13 mouse cellular contexts compared by ENCODE assay signal in the genomic region with DNA sequence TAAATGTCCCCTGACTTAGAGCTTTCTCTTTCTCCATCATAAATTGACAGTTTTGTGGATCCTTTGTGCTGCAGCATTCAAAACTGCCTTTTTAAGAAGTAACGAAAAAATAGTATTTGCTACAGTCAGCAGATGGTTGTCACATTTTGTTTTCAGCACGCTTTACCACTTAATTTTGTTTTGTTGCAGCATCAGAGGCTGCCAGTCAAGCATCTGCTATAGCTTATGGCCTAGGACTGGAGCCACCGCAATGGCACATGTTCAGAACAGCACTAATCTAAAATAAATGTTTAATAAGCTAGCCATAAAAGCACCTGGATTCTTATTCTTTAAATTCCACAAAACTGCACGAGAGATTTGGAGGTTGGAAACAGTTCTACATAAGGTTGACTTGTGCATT.
DNase-seq lines count a peak whose midpoint lies in the region; ATAC-seq and TF ChIP-seq lines count a peak whose summit lies in the region.
"Had no signal": no experiment of that assay in that cellular context is flagged by ENCODE, and none has a peak within 500 bp of the region (broad histone marks: within the 10 kb centered on the region; RNA-seq: fewer than 3 reads in every experiment).

No protein-coding gene starts in this region.

- no peaks in the 10 kb centered on the region for H3K27me3 ChIP-seq in embryonic facial prominence, embryonic 13.5 days
- H3K27me3 ChIP-seq in embryonic facial prominence, embryonic 10.5 days (replicated peaks; ENCODE audit: low read depth, poor library complexity, severe bottlenecking), result no peaks in the 10 kb centered on the region
- H3K27me3 ChIP-seq in forebrain, embryonic 16.5 days (replicated peaks; ENCODE audit: control insufficient read depth, insufficient read depth, low read length), result peaks cover 7% of the 10 kb centered on the region; the same call in 1 of the 2 replicates
- H3K27me3 ChIP-seq: lung, embryonic 15.5 days had no signal

- 0 out of 2 replicates have a peak overlapping the region, but pooled peaks have one; percentile 12 for H3K4me2 ChIP-seq in embryonic facial prominence, embryonic 13.5 days
- peak overlapping the region; percentile 8 for H3K4me2 ChIP-seq in forebrain, embryonic 16.5 days (ENCODE audit: low read length)
- H3K4me2 ChIP-seq: heart, embryonic 11.5 days; lung, embryonic 15.5 days had no signal

- H3K9ac ChIP-seq in embryonic facial prominence, embryonic 13.5 days, result no peak overlapping the region
- no peak overlapping the region for H3K9ac ChIP-seq in forebrain, embryonic 16.5 days (replicated peaks; ENCODE audit: low read depth, low read length)
- H3K9ac ChIP-seq: lung, embryonic 15.5 days had no signal

- 31% methylated on average over 4 of the region's 4 CpGs for WGBS in embryonic facial prominence, embryonic 13.5 days
- WGBS in embryonic facial prominence, embryonic 10.5 days, result 80% methylated on average over 4 of the region's 4 CpGs
- WGBS in forebrain, embryonic 16.5 days, result 32% methylated on average over 4 of the region's 4 CpGs

- ATAC-seq in embryonic facial prominence, embryonic 13.5 days (ENCODE audit: insufficient number of reproducible peaks, insufficient read depth, low FRiP score, low TSS enrichment, low read depth), result no peak
- ATAC-seq in forebrain, embryonic 16.5 days, result peak; percentile 92
- ATAC-seq in frontal cortex, adult (ENCODE audit: low TSS enrichment), result no peak

- H3K4me3 ChIP-seq in embryonic facial prominence, embryonic 13.5 days, result no peak overlapping the region
- no peak overlapping the region for H3K4me3 ChIP-seq in embryonic facial prominence, embryonic 10.5 days
- H3K4me3 ChIP-seq in forebrain, embryonic 16.5 days (replicated peaks; ENCODE audit: low read length), result no peak overlapping the region
- H3K4me3 ChIP-seq: lung, embryonic 15.5 days had no signal

- H3K36me3 ChIP-seq in embryonic facial prominence, embryonic 13.5 days, result no peaks in the 10 kb centered on the region
- H3K36me3 ChIP-seq in embryonic facial prominence, embryonic 10.5 days (replicated peaks), result peaks cover 27% of the 10 kb centered on the region
- H3K36me3 ChIP-seq in forebrain, embryonic 16.5 days (ENCODE audit: control insufficient read depth, insufficient read depth), result no peaks in the 10 kb centered on the region
- H3K36me3 ChIP-seq: lung, embryonic 15.5 days had no signal

- H3K4me1 ChIP-seq in embryonic facial prominence, embryonic 13.5 days, result peaks cover 28% of the 10 kb centered on the region
- no peaks in the 10 kb centered on the region for H3K4me1 ChIP-seq in embryonic facial prominence, embryonic 10.5 days
- peaks cover 14% of the 10 kb centered on the region for H3K4me1 ChIP-seq in forebrain, embryonic 16.5 days (replicated peaks; ENCODE audit: control insufficient read depth, insufficient read depth, low read length)
- H3K4me1 ChIP-seq: lung, embryonic 15.5 days had no signal

- no peak for TF ChIP-seq CTCF in brain, embryonic 14.5 days (IDR thresholded peaks at IDR 0.05; ENCODE audit: borderline replicate concordance, extremely low read depth, insufficient read depth, insufficient read length)

- DNase-seq in embryonic facial prominence, embryonic 10.5 days (ENCODE audit: low spot score), result no peak
- DNase-seq in brain, embryonic 14.5 days (ENCODE audit: low read depth), result peak; percentile 90
- peak; percentile 31 to 37 for DNase-seq in layer of hippocampus, postnatal 36 days
- no peak for DNase-seq in right cerebral cortex, adult 18-20 months
- DNase-seq in retina, embryonic 14.5 days (ENCODE audit: low spot score), result no peak
- DNase-seq: adrenal gland, postnatal 14 days; kidney, postnatal 10 days; thymus, postnatal 4 days had no signal

- peak overlapping the region; percentile 35; the same call in 1 of the 2 replicates for H3K27ac ChIP-seq in embryonic facial prominence, embryonic 13.5 days
- H3K27ac ChIP-seq in embryonic facial prominence, embryonic 10.5 days (replicated peaks), result no peak overlapping the region
- H3K27ac ChIP-seq in forebrain, embryonic 16.5 days (ENCODE audit: low read length), result peak overlapping the region; percentile 45
- H3K27ac ChIP-seq: lung, embryonic 15.5 days had no signal

- no peaks in the 10 kb centered on the region for H3K9me3 ChIP-seq in embryonic facial prominence, embryonic 13.5 days
- H3K9me3 ChIP-seq in embryonic facial prominence, embryonic 10.5 days, result no peaks in the 10 kb centered on the region
- no peaks in the 10 kb centered on the region for H3K9me3 ChIP-seq in forebrain, embryonic 16.5 days (ENCODE audit: control insufficient read depth, low read length)
- H3K9me3 ChIP-seq: lung, embryonic 15.5 days had no signal

- no peak for TF ChIP-seq POLR2A in brain, embryonic 14.5 days (IDR thresholded peaks at IDR 0.05; ENCODE audit: borderline replicate concordance, extremely low read depth, insufficient read depth, insufficient read length, poor library complexity, severe bottlenecking)

Comparison
In these comparisons a context has a peak if more than half of its experiments do, and no peak if none do; other contexts are left out.
1. DNase-seq: peak in brain, embryonic 14.5 days (single experiment) and layer of hippocampus, postnatal 36 days (2 of 2); none in embryonic facial prominence, embryonic 10.5 days (single experiment), right cerebral cortex, adult 18-20 months (single experiment) and retina, embryonic 14.5 days (single experiment).